Mouse (Mus musculus) intestine, embryonic 14.5 days (tissue): Measurements from ENCODE around the gene Atf5. TPM values are rescaled to one million over a fixed set of nuclear protein-coding genes. Genes with fewer than 3 reads are reported as not detected.

Experiments used
- ATAC-seq: fragments of 200-750 bp; cut with Nextera tagmentation; replicated peaks from 2 replicates; pipeline ENCODE4 v1.8.0; 2017; ENCODE audit warnings: low read depth, moderate number of reproducible peaks, moderate TSS enrichment, moderate library complexity; ENCODE audit not compliant: low FRiP score, low TSS enrichment
- DNase-seq: peaks from one replicate; pipeline ENCODE4 v3.0.0-alpha.2; 2018; ENCODE audit warnings: low spot score
- H3K27ac ChIP-seq: fragments of 300-500 bp; sonication (generic); 2 replicates; pipeline ENCODE4 v1.5.1; 2014; ENCODE audit warnings: low read depth, mild to moderate bottlenecking, control low read depth
- H3K27me3 ChIP-seq: fragments of 300-500 bp; sonication (generic); replicated peaks from 2 replicates; pipeline ENCODE4 v1.6.1; 2014; ENCODE audit warnings: low read length, control low read depth; ENCODE audit not compliant: control insufficient read depth, insufficient read depth
- H3K36me3 ChIP-seq: fragments of 300-500 bp; sonication (generic); 2 replicates; pipeline ENCODE4 v1.6.1; 2014; ENCODE audit warnings: low read length, control low read depth; ENCODE audit not compliant: control insufficient read depth, insufficient read depth
- H3K4me1 ChIP-seq: fragments of 300-500 bp; sonication (generic); replicated peaks from 2 replicates; pipeline ENCODE4 v1.6.1; 2014; ENCODE audit warnings: low read length, control low read depth, mixed read lengths; ENCODE audit not compliant: control insufficient read depth, insufficient read depth
- H3K4me2 ChIP-seq: fragments of 300-500 bp; sonication (generic); 2 replicates; pipeline ENCODE4 v1.6.1; 2014; ENCODE audit warnings: low read length
- H3K4me3 ChIP-seq: fragments of 300-500 bp; sonication (generic); 2 replicates; pipeline ENCODE4 v1.5.1; 2014; ENCODE audit warnings: low read depth, low read length, control low read depth, mixed read lengths
- H3K9ac ChIP-seq: fragments of 300-500 bp; sonication (generic); 2 replicates; pipeline ENCODE4 v1.6.1; 2014; ENCODE audit warnings: mild to moderate bottlenecking, low read length
- H3K9me3 ChIP-seq: fragments of 300-500 bp; sonication (generic); 2 replicates; pipeline ENCODE4 v1.6.1; 2016; ENCODE audit warnings: low read length, control low read depth; ENCODE audit not compliant: control insufficient read depth
- WGBS: fragments of 180-500 bp; shearing (Covaris S2); extraction: QIAGEN DNeasy Blood & Tissue Kit; methylation state at CpG from one replicate; pipeline ENCODE4 v1.1.7; 2014; 5-methylcytosine and 5-hydroxymethylcytosine counted together
- polyA plus RNA-seq: library from polyadenylated mRNA; unstranded; fragments of >200 nt; fragmentation: Nextera tagmentation; extraction: Ambion mirVana; gene quantifications from 2 replicates; pipeline ENCODE4 v1.2.1, GENCODE M21; 2014

Atf5 gene
- polyA plus RNA-seq, result 2.4 and 3.0 TPM in 2 replicates

GRCm38 (mm10) chr7:44816470-44817021, at the start of gene Atf5:
Atf5 (minus strand) TSS chr7:44816658.
- H3K4me1 ChIP-seq, result peaks cover 27% of the 10 kb centered on the region
- H3K36me3 ChIP-seq, result peaks cover 14% of the 10 kb centered on the region; the same call in 1 of the 2 replicates
- ATAC-seq, result peak; percentile 48
- DNase-seq, result peak; percentile 83
- peak within 1 kb of the TSS; percentile 87 for H3K9ac ChIP-seq
- H3K4me2 ChIP-seq, result peak within 1 kb of the TSS; percentile 78
- H3K4me3 ChIP-seq, result peak within 1 kb of the TSS; percentile 83
- no peaks in the 10 kb centered on the region for H3K27me3 ChIP-seq
- peak within 1 kb of the TSS; percentile 97 for H3K27ac ChIP-seq
- H3K9me3 ChIP-seq, result no peaks in the 10 kb centered on the region
- WGBS, result 2% methylated on average over 46 of the region's 57 CpGs

- no peak for ATAC-seq
- DNase-seq, result no peak
- Histone ChIP-seq H3K27ac (no peak overlapping the region), H3K36me3 (peaks cover 56% of the 10 kb centered on the region), H3K27me3 (no peaks in the 10 kb centered on the region), H3K4me3 (no peak overlapping the region), H3K4me1 (peaks cover 49% of the 10 kb centered on the region), H3K9ac (no peak overlapping the region), H3K9me3 (no peaks in the 10 kb centered on the region), H3K4me2 (no peak overlapping the region)
- 82% methylated on average over 24 of the region's 24 CpGs for WGBS
These were observed 48.4 kb upstream of the Atf5 start for GRCm38 (mm10) chr7:44864595-44865542.

GRCm38 (mm10) chr7:44863982-44864494, 47.6 kb upstream of the Atf5 start:
- WGBS, result 88% methylated on average over 11 of the region's 11 CpGs
- Histone ChIP-seq H3K4me1 (peaks cover 49% of the 10 kb centered on the region), H3K36me3 (peaks cover 56% of the 10 kb centered on the region), H3K9ac (no peak overlapping the region), H3K4me2 (no peak overlapping the region), H3K9me3 (no peaks in the 10 kb centered on the region), H3K27me3 (no peaks in the 10 kb centered on the region), H3K27ac (no peak overlapping the region), H3K4me3 (no peak overlapping the region)
- ATAC-seq (no peak), DNase-seq (no peak)

GRCm38 (mm10) chr7:44863210-44863609, 46.8 kb upstream of the Atf5 start:
- H3K4me2 ChIP-seq, result no peak overlapping the region
- no peak overlapping the region for H3K9ac ChIP-seq
- no peak for ATAC-seq
- H3K27ac ChIP-seq, result no peak overlapping the region
- no peak for DNase-seq
- no peaks in the 10 kb centered on the region for H3K9me3 ChIP-seq
- WGBS, result 87% methylated on average over 14 of the region's 14 CpGs
- peaks cover 47% of the 10 kb centered on the region for H3K4me1 ChIP-seq
- H3K36me3 ChIP-seq, result peaks cover 56% of the 10 kb centered on the region
- no peaks in the 10 kb centered on the region for H3K27me3 ChIP-seq
- H3K4me3 ChIP-seq, result no peak overlapping the region

DNA sequence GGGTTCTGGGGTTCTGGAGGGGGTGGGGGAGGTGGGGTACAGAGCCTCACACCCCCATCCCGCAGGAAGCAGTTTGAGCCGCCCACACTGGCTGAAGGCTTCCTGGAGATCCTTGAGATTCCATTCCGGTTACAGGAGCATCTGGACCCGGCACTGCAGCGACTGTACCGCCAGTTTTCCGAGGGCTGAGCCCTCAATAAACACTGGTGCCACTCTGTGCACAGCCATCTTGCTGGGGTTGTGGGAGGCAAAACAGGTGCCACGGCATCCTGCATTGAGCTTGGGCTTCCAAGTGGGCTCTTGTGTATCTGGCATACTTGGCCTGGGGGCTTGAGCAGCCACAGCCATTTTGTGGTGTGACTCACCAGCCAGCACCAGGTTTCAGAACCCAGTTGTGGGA, 46.0 kb upstream of the Atf5 start:
- ATAC-seq (no peak), DNase-seq (no peak)
- Histone ChIP-seq H3K4me1 (peaks cover 47% of the 10 kb centered on the region), H3K27ac (no peak overlapping the region), H3K9me3 (no peaks in the 10 kb centered on the region), H3K36me3 (peaks cover 56% of the 10 kb centered on the region), H3K27me3 (no peaks in the 10 kb centered on the region), H3K9ac (no peak overlapping the region), H3K4me2 (no peak overlapping the region), H3K4me3 (no peak overlapping the region)
- WGBS, result 69% methylated on average over 8 of the region's 8 CpGs

DNA sequence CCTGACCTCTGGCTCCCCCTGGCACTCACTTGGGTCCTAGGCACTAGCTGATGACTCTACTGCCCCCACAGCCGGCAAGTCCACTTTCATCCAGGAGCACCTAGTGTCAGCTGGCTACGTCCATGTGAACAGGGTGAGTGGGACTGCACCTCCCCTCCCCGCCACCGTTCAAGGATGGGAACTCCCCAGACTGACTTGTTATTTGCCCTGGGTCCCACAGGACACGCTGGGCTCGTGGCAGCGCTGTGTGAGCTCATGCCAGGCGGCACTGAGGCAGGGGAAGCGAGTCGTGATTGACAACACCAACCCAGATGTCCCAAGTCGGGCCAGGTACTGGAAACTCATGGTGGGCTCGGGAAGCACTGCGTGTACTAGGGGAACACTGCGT, 45.0 kb upstream of the Atf5 start:
- no peak for DNase-seq
- H3K4me3 ChIP-seq, result no peak overlapping the region
- H3K4me1 ChIP-seq, result peaks cover 42% of the 10 kb centered on the region
- no peaks in the 10 kb centered on the region for H3K27me3 ChIP-seq
- no peaks in the 10 kb centered on the region for H3K9me3 ChIP-seq
- no peak overlapping the region for H3K9ac ChIP-seq
- H3K4me2 ChIP-seq, result no peak overlapping the region
- ATAC-seq, result no peak
- whole genome bisulfite sequencing, result 83% methylated on average over 14 of the region's 14 CpGs
- peaks cover 51% of the 10 kb centered on the region for H3K36me3 ChIP-seq
- H3K27ac ChIP-seq, result no peak overlapping the region

DNA sequence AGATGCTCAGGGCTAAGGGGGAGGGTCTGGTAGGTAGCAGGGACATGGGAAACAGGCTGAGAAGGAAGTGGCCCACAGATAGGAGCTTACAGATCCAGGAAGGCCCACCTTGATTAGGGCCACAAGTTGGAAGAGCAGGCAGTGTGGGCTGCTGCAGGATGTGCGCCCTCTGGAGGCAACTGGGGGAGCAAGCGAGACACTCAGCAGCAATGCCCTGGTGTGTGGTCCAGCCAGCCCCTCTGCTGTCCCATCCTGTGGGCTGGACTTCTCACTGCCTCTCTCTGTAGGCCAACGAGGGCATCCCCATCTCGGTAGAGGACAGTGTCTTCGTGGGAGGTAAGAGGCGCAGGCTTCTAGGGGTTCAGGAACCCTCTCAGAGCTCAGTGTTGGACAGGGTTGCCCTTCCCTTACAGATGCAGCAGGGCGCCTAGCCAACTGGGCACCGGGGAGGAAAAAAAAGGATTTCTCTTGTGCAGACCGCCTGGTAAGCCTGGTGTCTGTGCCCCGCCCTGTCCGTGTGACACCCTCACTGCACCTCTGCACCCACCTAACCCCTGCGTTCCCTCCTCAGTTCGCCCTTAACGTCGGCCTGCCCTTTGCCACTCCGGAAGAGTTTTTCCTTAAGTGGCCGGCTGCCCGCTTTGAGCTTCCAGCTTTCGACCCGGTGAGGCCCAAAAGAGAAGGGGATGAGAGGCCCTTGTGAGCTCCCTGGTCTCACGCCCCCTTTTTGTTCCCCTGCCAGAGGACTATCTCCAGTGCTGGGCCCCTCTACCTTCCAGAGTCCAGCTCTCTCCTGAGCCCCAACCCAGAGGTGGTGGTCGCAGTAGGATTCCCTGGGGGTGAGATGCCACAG, 44.3 kb upstream of the Atf5 start:
- no peak overlapping the region for H3K9ac ChIP-seq

DNA sequence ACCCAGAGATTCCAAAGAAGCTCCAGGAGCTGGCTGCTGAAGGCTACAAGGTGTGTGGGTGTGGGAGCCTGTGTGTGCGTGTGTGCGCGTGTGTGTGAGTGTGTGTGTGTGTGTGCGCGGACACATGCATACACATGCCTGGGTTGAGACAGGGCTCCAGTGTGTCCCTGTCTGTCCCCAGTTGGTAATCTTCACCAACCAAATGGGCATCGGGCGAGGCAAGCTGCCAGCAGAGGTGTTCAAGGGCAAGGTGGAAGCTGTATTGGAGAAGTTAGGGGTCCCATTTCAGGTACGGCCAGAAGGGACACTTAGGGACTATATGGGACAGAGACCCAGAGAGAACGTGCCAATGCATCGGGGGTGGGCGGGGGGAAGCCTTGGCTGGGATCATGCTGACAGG, 43.4 kb upstream of the Atf5 start:
- DNase-seq (no peak), ATAC-seq (no peak)
- H3K27me3 ChIP-seq, result no peaks in the 10 kb centered on the region
- H3K4me1 ChIP-seq, result peaks cover 29% of the 10 kb centered on the region
- H3K36me3 ChIP-seq, result peaks cover 36% of the 10 kb centered on the region
- no peak overlapping the region for H3K4me3 ChIP-seq
- no peak overlapping the region for H3K9ac ChIP-seq
- no peak overlapping the region for H3K27ac ChIP-seq
- 93% methylated on average over 11 of the region's 11 CpGs for WGBS
- H3K4me2 ChIP-seq, result no peak overlapping the region
- H3K9me3 ChIP-seq, result no peaks in the 10 kb centered on the region

More for the DNA sequence above, 44.3 kb upstream of the Atf5 start:
- DNase-seq, result peak; percentile 85
- H3K9me3 ChIP-seq, result no peaks in the 10 kb centered on the region
- H3K4me2 ChIP-seq, result no peak overlapping the region
- ATAC-seq, result peak; percentile 34; the same call in 1 of the 2 replicates
- 61% methylated on average over 22 of the region's 22 CpGs for WGBS
- no peak overlapping the region for H3K4me3 ChIP-seq
- H3K27me3 ChIP-seq, result no peaks in the 10 kb centered on the region
- H3K27ac ChIP-seq, result peak overlapping the region; percentile 47; the same call in 1 of the 2 replicates
- H3K36me3 ChIP-seq, result peaks cover 45% of the 10 kb centered on the region
- peaks cover 38% of the 10 kb centered on the region for H3K4me1 ChIP-seq
